Mouse (Mus musculus) kidney, postnatal 14 days (tissue): ENCODE data around the gene Hmgb4.

Source experiments
- DNase-seq: peaks from one replicate; pipeline ENCODE4 v3.0.0; 2022; ENCODE audit warnings: mixed read lengths

The Hmgb4 gene

GRCm38 (mm10) chr4:128224453-128224852 is 36.3 kb downstream of the Hmgb4 start:
- DNase-seq, result peak; percentile 17

- no peak for DNase-seq
Measured at GRCm38 (mm10) chr4:128217991-128218595, 42.7 kb downstream of the Hmgb4 start.
